Mouse (Mus musculus) gastrocnemius, postnatal 4 days (tissue): ENCODE results near the gene Gm21985. TPM values are rescaled to one million over a fixed set of nuclear protein-coding genes. Genes with fewer than 3 reads are reported as not detected.
"Not testable (repeated sequence)": the region's sequence is repeated elsewhere in the genome, so short reads cannot be mapped to it uniquely, and the experiment has no call there.

Experiments
- DNase-seq, 2 experiments: peaks; one replicate each; pipeline ENCODE4 v3.0.0; 2021 to 2022; ENCODE audit warnings: low spot score in 2 of 2, mixed read lengths in 2 of 2
- total RNA-seq, 2 experiments: library from RNA; stranded (reverse); gene quantifications; 2 replicates each; pipeline ENCODE4 v1.2.3; 2021

Gm21985 gene
- total RNA-seq, 2 experiments from 2014 or later = not detected

GRCm38 (mm10) chr2:112390843-112391242 lies 124.7 kb downstream of the Gm21985 start:
- no peak for DNase-seq

DNA sequence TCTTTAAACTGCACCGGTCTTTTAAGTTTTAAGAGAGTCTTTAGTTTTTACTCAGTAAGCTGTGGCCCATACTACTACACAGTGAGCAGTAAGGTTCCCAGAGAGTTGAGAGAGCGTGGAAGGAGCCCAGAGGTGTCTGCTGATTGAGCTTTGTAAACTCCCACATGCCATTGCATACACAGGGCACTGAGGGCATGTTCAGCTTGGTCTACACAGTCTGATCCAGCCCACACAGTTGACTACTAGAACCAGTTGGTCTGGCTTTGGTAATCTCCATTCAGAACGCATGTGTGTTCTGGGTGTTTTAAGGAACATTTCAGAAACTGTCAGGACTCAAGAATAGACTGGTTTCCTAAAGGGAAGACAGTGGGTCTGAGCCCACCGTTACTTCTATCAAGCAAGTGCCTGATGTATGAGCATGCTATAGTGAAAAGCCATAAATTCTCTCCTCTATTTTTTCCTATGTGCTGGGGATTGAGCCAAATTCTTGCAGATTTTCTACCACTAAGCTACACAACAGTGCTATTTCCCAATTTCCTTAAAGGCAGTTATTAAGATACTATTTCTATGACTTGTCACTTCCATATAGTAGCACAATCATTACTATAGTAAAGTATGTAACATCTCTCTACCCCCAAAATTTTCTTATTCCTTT lies 125.4 kb downstream of the Gm21985 start:
- no peak for DNase-seq

GRCm38 (mm10) chr2:112392689-112393088 lies 126.6 kb downstream of the Gm21985 start:
- no peak for DNase-seq

DNA sequence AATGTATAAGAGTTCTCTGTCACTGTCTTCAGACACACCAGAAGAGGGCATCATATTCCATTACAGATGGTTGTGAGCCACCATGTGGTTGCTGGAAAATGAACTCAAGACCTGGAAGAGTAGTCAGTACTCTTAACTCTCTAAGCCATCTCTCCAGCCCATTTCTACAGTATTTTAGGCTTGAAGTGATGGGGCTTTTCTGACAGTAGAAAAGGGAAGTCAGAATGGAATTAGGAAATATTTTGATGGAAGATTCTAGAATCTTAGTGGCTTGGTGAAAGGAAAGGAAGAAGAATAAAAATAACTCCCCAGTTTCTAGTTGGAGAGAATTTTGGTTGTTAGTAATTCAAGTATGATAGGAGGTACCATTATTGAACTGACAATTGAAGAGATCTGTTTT lies 127.8 kb downstream of the Gm21985 start:
- no peak for DNase-seq

DNA sequence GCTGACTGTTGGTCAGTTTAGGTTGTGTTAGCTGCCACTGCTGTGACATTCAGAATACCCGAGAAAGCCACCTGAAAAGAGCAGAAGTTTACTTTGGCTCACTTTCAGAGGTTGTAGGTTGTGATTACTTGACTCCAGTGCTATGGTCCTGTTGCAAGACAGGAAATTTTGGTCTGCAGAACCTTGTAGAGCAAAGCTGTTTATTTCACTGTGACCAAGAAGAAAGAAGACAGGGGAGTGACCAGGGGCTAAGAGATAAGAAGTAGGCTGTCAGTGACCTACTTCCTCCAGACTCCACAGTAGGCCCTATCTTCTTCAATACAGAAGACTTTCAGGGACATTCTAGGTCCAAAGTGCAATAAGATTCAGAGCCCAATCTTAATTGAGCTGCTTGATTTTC lies 130.5 kb downstream of the Gm21985 start:
- DNase-seq = no peak

GRCm38 (mm10) chr2:112407030-112407429 lies 140.9 kb downstream of the Gm21985 start:
- DNase-seq = no peak

DNA sequence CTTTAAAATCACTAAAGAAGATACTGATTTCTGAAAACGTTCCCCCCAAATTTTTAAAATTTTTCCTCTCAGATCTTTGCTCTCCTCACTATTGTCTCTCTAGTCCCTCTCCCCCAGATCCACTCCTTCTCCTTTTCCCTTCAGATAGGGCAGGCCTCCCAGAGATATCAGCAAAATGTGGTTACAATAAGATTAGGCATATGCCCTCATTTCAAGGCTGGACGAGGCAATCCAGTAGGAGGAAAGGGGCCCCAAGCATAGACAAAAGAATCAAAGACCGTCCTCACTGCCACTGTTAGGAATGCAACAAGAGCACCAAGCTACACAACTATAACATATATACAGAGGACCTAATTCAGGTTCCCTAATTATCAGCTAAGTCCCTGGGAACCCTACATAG lies 159.2 kb downstream of the Gm21985 start:
- DNase-seq = no peak

DNA sequence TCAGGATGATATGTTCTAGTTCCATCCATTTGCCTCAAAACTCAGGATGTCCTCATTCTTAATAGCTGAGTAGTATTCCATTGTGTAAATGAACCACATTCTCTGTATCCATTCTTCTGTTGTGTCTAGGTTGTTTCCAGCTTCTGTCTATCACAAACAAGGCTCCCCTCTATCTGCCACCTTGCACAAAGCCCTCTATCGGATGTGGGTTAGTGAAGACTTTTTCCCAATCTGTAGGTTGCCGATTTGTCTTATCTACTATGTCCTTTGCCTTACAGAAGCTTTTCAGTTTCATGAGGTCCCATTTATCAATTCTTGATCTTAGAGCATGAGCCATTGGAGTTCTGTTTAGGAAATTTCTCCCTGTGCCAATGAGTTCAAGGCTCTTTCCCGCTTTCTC lies 162.4 kb downstream of the Gm21985 start:
- DNase-seq = not testable (repeated sequence)

GRCm38 (mm10) chr2:112429665-112430064 lies 163.6 kb downstream of the Gm21985 start:
- DNase-seq = no peak

DNA sequence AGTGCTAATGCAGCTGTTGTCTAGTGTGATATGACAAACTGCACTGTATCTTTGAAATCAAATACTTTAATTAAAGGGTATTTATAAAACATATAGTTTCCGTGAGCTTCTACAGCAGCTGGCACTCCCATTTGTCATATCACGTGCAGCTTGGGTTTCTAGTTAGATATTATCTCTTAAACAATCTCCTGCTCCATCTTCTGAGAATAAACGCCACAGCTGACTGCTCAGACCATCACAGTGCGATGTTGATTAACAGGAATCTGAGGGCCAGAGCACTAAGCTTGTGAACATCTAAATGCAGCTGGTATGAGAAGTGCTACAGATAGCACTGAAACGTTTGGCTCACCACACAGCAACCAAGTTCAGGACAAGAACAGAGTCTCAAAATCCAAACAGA lies 164.3 kb downstream of the Gm21985 start:
- DNase-seq = no peak

GRCm38 (mm10) chr2:112432523-112432922 lies 166.4 kb downstream of the Gm21985 start:
- DNase-seq = no peak

- no peak for DNase-seq
Observed at GRCm38 (mm10) chr2:112433359-112433758, 167.2 kb downstream of the Gm21985 start.

DNA sequence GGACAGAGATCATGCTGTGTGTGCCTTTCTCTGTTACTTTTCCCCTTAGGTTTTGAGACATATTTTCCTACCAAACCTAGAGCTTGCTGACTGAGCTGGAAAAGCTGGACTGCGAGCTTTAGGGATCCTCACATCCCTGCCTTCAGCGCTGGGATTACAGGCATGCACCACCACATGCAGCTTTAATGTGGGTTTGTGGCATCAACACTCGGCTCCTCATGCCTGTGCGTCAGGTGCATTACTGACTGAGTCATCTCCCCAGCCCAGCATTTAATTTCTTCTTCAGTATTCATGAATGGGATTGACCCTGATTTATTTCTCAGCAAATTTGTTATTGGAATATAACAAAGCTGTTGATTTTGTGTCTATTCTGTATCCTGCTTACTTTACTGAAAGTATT lies 170.2 kb downstream of the Gm21985 start:
- no peak for DNase-seq

DNA sequence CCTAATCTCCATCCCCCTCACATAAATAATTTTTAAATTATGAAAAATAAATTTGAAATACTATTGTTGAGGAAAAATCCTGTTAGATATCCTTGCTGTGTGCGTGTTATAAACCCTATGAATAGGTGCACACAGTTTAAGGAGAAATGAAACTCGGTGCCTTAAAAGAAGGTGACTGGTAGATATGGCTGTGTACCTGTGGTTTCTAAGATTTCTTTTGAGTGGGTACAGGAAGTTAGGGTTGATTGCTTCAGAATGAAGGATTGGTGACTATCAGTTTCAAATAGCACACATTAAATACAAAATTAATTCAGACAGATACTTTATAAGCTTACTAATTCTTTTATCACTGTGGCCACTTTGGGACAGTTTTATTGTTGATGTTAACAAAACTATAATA lies 171.5 kb downstream of the Gm21985 start:
- DNase-seq = no peak

DNA sequence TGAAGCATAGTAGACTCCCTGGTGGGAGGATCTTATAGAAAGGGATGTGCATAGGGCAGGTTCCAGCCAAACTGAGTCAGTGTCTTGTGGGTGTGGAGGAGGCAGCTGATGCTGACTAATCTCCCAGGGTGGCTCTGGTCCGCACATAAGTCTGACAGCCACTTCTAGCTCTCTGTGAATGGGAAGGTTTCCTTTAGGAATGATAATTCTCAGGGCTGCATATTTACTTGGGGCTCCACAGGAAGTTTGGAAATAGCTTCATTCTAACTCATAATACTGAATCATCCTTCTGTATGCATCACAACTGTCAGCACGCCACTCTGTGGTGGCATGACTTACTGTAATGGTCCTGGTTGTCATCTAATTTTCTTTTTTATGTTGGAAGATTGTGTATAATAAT lies 177.4 kb downstream of the Gm21985 start:
- no peak for DNase-seq

DNA sequence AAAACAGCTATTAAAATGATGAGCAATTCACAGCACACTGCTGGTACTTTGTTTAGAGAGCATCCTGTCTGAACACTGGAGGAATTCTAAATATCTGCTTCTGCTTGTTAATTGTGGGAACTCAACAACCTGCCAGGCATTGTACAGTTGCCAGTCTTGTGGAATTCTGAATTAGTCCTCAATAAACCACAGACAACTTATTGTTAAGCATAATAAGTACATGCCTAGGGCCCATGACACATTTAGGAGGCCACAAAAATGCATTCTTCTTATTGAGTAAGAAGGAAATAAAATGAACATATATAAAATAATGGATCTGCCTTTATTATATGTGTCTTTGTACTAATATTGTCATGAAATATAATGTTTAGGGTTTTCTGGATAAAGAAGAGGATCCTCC lies 179.4 kb downstream of the Gm21985 start:
- no peak for DNase-seq

- not testable (repeated sequence) for DNase-seq
Observed at GRCm38 (mm10) chr2:112448046-112448445, 181.9 kb downstream of the Gm21985 start.

DNA sequence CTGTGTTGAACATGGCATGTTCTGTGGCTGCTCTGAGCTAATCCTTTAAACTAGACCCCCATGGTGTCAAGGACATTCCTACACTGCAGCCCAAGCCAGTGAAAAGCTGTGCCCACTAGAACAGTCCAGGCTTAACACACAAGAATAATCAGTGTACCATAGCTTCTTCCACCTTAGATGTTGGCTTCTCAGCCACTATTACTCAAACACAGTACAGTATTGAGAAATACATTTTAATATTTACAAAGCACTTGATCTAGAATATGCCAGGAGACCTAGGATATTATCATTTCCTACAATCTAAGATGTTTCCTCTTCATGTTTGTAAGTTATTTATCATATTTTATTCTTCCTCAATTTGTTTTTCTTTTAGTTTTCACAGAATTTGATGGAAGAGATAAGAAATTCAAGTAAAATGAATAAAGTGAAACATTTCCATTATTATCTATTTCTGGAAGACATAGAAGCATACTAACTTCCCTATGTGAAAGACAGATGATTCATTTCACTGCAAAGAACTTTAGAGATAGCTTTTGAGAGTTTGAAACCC lies 182.5 kb downstream of the Gm21985 start:
- DNase-seq = no peak

- DNase-seq = no peak
Observed at GRCm38 (mm10) chr2:112449597-112450296, 183.6 kb downstream of the Gm21985 start.

GRCm38 (mm10) chr2:112452513-112452912 lies 186.4 kb downstream of the Gm21985 start:
- DNase-seq = not testable (repeated sequence)

- DNase-seq = no peak
Observed at GRCm38 (mm10) chr2:112454125-112454861, 188.2 kb downstream of the Gm21985 start.
